Mouse (Mus musculus): Measurements from ENCODE around the gene Tmem238. TPM values are rescaled to one million over a fixed set of nuclear protein-coding genes. Genes with fewer than 3 reads are reported as not detected.
A peak's percentile ranks its signal among the peaks of the same experiment; 100 is the strongest.
"Not testable (repeated sequence)": the region's sequence is repeated elsewhere in the genome, so short reads cannot be mapped to it uniquely, and the experiment has no call there.

The Tmem238 gene
- 13.6 and 14.6 TPM in 2 replicates for polyA plus RNA-seq (2012; rRNA removed)

DNA sequence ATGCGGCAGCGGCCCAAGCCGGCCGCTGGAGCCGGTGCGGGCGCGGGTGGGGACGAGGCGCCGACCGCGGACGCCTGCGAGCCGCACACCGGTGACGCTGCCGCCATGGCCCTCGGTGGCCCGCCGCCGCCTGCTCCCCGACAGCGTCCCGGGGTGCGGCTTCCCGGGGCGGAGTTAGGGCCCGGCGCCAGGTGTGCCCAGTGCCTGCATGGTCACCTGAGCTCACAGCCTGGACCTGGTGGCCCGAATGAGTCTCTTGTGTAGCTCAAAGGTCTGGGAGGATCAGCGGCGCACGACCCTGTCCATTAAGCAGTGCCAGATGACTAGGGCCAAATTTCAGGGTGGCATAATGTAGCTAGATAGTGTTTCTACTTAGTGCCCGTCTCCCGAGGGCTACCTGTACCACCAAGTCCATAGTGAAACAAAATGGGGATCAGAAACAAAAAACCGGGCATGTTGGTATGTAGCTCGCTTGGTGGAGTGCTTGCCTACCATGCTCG lies at the start of gene Tmem238:
Gene Tmem238, minus strand, starts transcription at position 221 of the 500 bp plus-strand sequence.
- no peak for DNase-seq (ENCODE audit: low spot score)

DNA sequence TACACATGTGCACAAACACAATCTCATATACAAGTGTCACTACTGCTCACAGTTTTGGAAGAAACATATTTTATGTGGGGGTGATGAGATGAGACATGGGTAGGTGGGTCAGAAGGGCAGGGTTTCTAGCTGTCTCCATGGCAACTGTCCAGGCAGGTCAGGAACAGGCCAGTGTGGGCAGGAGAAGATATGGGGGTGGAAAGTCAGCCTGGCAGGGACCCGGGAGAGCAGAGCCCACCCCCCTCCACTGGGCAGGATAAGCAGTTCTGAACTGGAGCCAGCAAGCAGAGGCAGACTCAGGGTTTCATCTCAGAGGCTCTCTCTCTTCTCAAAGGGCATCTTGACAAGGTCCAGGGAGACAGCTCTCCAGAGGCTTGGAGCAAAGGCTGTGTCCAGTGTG lies 48.2 kb upstream of the Tmem238 start:
- no peak for DNase-seq (ENCODE audit: low spot score)

DNA sequence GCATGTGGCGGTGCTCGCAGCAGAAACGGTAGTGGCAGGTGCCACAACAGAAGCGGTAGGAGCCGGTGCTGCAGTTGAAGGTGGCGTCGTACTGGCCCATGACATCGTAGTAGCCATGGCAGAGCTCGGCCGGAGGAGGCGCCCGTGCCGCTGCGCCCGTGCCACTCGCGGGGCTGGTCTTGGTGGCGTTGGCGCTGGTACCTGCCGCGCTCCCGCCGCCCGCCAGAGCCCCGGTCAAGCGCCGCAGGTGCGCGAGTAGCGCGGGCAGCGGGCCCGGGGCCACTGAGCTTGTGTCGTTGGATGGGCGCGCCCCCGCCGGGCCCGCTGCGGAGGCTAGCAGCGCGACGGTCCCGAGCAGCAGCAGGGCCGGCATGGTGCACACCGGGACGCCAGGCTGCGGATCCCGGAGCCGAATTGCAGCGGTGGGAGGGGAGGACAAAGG lies 46.9 kb upstream of the Tmem238 start:
- DNase-seq (ENCODE audit: low spot score) = no peak

GRCm38 (mm10) chr7:4835631-4836327 lies 46.3 kb upstream of the Tmem238 start:
- DNase-seq (ENCODE audit: low spot score) = no peak

- DNase-seq (ENCODE audit: low spot score) = no peak
These were observed 41.0 kb upstream of the Tmem238 start for GRCm38 (mm10) chr7:4830476-4830875.

DNA sequence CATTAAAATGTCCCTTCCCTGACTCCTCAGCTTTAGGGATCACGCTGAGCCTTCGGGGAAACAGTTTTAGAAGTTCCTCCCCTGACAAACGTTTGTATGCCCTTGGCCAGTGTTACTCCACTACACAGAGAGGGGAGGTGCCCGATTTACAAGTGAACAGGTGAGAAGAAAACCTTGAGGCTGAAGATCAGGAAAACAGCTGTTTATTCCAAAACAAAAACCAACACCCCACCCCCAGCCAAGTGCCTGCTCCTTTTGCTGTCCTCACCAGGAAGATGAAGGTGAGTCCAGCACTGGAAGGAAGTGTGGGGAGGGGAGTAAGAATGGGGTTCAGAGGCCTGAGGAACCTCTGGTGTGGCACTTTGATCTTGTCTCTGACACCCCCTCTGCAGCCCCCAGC lies 35.9 kb upstream of the Tmem238 start:
- DNase-seq (ENCODE audit: low spot score) = no peak

DNA sequence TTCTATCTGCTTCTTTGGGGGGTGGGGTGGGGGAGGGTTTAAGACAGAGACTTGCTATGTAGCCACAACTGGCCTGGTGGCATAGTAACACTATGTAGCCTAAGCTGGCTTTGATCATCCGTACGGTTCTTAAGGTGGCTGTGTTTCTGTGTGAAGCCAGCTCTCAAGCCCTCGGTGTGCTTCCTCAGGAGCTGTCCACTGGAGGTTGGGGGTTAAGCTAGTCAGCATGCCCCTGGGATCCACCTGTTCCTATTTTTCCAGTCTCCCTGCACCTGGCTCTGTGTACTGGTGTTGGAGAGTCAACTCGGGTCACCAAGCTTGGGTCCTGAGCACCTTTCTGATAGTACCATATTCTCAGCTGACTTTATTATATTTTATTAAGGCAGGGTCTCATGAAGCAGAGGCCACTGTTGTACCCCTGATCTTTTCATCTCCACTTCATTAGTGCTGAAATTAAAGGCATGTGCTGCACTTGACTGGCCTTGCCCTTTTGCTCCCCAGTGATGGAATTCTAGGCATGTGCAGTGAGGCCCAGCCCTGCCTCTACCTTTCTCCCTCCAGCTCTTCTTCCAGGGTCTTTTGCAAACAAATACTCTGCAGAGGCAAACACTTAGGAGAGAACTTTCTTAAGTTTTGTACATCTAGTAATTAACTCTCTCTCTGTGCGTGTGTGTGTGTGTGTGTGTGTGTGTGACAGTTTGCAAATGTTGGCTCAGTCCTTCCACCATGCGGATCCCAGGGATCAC lies 32.9 kb upstream of the Tmem238 start:
- DNase-seq (ENCODE audit: low spot score) = no peak

DNA sequence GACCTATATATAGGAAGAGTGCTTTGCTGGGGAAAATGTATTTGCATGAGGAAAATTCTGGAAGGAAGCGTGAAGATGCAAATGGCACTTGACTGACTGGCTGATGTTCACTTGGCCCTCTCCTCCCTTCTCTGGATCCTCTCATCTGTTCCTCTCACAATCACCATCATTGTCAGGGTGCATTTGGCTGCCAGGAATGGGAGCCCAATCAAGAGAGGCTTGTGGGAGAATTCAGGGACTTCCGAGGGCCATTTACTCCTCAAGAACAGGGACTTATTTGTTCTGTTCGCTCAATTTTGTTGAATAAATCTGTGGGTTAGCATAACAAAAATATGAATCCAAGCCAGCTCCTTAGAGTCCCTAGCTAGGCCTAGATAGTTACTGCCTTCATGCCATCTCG lies 32.2 kb upstream of the Tmem238 start:
- no peak for DNase-seq (ENCODE audit: low spot score)

DNA sequence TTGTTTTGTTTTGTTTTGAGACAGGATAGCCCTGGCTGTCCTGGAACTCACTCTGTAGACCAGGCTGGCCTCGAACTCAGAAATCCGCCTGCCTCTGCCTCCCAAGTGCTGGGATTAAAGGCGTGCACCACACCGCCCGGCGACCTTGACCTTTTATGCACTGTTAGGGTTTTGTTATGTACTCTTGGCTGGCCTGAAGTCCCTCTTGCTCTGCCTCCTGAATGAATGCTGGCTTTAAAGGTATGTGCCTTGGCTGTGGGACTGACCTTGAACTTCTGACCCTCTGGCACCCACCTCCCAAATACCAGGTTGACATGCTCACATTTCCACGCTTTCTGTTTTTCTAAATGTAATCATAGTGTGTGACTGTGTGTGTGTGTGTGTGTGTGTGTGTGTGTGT lies 31.5 kb upstream of the Tmem238 start:
- not testable (repeated sequence) for DNase-seq (ENCODE audit: low spot score)

- DNase-seq (ENCODE audit: low spot score) = no peak
These were observed 27.1 kb upstream of the Tmem238 start for GRCm38 (mm10) chr7:4816559-4816958.

DNA sequence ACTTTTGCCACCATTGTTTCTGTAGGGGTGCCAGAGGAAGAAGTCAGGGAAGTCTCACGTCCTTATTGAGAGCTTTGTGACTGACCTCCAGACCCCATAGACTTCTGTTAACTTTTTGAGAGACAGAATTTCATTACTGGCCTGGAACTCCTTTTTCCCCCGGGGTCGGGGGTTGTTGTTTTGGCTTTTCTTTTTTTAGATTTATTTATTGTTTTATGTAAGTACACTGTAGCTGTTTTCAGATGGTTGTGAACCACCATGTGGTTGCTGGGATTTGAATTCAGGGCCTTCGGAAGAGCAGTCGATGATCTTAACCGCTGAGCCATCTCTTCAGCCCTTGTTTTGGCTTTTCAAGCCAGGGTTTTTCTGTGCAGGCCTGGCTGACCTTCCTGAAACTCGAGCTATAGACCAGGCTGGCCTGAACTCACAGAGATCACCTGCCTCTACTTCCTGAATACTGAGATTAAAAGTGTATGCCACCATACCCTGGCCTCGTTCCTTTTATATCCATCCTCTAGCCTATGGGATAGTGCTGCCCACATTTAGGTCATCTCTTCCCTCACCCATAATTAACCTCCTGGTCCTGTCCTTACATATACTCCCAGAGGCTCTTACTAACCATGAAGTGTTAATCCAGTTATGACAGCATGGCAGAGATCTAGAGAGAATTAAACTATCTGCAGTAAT lies 23.8 kb upstream of the Tmem238 start:
- no peak for DNase-seq (ENCODE audit: low spot score)

DNA sequence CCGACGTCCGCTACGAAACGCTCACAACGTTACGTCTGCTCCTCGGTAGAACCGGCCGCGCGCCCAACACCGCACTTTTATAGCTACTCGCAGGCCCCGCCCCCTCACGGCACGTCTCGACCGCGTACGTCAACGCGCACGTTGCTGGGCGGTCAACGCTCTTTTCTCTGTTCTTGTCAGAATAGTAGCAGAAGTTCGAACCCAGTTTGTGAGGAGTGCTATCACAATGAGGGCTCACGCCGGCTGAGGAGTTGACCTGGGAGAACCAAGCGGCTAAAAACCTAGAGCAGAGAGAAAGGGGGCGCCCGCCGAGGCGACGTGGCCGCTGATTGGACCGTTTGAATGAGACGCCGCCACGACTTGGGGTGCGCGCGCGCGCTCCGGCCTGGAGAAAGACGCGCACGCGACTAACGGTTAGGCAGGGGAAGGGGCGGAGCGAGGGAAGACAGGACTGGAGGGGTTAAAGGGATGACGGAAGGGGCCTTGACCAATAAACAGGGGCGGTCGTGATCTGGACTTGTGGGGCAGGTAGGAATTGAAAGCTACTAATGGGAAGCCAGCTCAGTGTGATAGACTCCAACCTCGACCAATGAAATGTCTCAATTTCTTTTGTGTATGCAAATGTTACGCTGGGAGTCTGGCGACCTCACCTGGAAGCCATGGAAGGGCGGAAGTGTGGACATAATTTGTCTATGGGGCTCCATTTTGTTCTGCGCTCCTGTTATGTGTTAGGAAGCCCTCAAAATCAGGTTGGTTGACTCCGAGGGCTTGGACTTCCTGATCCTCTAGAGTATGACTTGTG lies 23.0 kb upstream of the Tmem238 start, which contains the start of gene Ube2s:
Gene Ube2s, minus strand, starts transcription at position 288 of the 802 bp plus-strand sequence.
- DNase-seq (ENCODE audit: low spot score) = peak; percentile 97

- DNase-seq (ENCODE audit: low spot score) = no peak
These were observed 22.4 kb upstream of the Tmem238 start for GRCm38 (mm10) chr7:4811842-4812302.

GRCm38 (mm10) chr7:4811131-4811530 lies 21.7 kb upstream of the Tmem238 start:
- not testable (repeated sequence) for DNase-seq (ENCODE audit: low spot score)

DNA sequence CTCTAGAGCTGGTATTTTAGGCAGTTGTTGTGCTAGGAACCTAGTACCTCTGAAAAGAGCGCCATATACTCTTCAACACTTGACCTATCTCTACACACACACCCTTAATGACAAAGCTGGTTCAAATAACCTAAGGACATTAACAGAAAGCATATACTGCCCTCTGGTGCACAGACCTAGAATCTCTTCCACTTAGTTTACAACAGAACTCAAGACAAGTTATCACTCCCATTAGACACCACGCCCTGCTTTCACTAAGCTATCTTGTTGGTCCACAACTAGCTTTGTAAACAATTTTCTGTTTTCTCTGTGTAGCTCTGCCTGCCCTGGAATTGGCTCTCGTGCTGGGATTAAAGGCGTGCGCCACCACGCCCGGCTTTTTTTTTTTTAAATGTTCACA lies 17.3 kb upstream of the Tmem238 start:
- no peak for DNase-seq (ENCODE audit: low spot score)

- no peak for DNase-seq (ENCODE audit: low spot score)
These were observed 12.8 kb upstream of the Tmem238 start for GRCm38 (mm10) chr7:4802247-4802646.

DNA sequence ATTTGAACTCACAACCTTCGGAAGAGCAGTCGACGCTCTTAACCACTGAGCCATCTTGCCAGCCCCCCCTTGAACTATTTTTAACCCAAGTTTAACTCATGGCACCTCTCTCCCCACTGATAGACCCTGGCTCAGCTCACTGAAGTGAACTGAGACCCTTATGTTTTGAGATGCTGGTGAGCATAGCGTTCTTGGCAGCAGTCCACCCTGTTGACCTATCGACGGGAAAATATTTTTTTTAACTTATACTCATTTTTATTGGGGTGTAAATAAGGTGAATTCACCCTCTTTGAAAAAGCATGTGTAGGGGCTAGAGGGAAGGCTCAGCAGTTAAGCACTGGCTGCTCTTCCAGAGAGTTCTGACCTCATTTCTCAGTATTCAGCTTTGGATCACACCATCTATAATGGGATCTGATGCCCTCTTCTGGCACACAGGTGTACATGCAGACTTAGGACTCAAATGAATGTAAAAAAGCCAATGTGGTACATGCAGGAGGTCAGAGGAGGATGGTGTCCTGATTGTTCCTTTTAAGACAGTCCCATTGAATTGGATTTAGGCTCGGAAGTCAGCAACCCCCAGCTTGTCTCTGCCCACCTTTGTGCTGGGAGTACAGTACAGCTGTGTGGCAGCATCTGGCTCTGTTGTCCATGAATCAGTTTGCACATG lies 6.4 kb upstream of the Tmem238 start:
- DNase-seq (ENCODE audit: low spot score) = no peak

GRCm38 (mm10) chr7:4794631-4795168 lies 5.2 kb upstream of the Tmem238 start:
- DNase-seq (ENCODE audit: low spot score) = no peak

- no peak for DNase-seq (ENCODE audit: low spot score)
These were observed 4.2 kb upstream of the Tmem238 start for GRCm38 (mm10) chr7:4793674-4794073.

DNA sequence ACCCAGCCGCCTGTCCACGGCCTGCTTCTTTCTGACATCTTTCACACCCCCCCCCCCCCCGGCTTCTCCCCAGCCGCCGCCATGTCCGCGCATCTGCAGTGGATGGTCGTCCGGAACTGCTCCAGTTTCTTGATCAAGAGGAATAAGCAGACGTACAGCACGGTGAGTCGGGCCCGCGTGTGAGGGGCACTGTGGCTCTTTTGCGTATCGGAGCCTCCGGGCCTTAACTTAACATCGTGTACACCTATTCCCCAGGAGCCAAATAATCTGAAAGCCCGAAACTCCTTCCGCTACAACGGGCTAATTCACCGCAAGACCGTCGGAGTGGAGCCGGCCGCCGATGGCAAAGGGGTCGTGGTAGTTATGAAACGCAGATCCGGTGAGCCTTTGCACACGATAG lies 3.8 kb upstream of the Tmem238 start:
- DNase-seq (ENCODE audit: low spot score) = not testable (repeated sequence)
